Mouse (Mus musculus): Measurements from ENCODE around the gene Ndufa7. TPM values are rescaled to one million over a fixed set of nuclear protein-coding genes. Genes with fewer than 3 reads are reported as not detected.
A peak's percentile ranks its signal among the peaks of the same experiment; 100 is the strongest.

Ndufa7 gene
- polyA plus RNA-seq (2014; fragmentation: Nextera tagmentation; extraction: Ambion mirVana), result 471 and 592 TPM in 2 replicates

DNA sequence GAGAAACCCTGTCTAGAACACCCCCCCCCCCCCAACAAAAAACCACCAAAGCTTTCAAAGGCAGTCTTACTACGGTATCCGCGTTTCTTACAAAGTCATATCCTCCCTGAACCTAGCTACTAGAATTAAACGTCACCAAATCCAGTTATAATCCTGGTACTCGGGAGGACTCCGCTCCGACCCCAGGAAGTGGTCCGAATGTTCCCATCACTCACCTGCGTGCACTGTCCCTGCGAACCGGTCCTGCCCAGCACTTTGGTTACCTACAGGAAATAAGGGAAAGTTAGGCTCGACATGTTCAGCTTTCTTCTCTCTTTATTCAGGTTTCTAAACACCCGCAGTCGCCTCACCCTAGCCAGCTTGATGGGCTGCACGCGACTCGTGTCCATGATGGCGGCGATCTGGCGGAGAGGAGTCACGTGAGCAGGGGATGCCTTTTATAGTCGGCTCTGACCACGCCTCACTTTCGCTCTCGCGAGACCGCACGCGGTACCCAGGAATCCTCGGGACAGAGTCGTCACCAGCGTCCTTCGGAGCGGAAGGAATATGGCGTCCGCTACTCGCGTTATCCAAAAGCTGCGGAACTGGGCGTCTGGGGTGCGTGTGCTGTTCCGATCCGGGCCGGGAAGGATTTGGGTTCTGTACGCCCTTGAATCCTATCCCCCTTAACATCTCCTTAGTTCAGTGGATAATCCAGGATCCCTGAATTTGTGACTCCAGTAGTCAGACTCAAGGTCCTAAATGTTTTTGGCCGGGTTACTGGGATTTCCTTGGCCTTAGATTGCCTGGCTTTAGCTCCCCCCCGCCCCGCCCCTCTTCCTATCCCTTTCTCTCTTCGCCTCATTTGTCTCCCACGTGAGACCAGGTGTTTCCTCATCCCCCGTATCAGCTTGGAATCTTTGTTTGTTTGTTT lies at the start of gene Ndufa7, which contains the start of gene Rps28:
Gene Ndufa7 (plus strand): TSS at position 489 of the 913 bp plus-strand sequence.
Gene Rps28 (minus strand): TSS at position 479 of the 913 bp plus-strand sequence.
- H3K27ac ChIP-seq (ENCODE audit: low read length), result peak within 1 kb of the TSS; percentile 86; the same call in 1 of the 2 replicates
- no peaks in the 10 kb centered on the region for H3K9me3 ChIP-seq (ENCODE audit: control insufficient read depth, low read depth, low read length)
- under 1% methylated on average over 51 of the region's 51 CpGs for WGBS
- H3K4me2 ChIP-seq (replicated peaks; ENCODE audit: low read depth, low read length), result peak within 1 kb of the TSS; percentile 92
- peak within 1 kb of the TSS; percentile 85 for H3K9ac ChIP-seq (replicated peaks; ENCODE audit: low read depth, low read length)
- peak within 1 kb of the TSS; percentile 69 for H3K4me3 ChIP-seq (ENCODE audit: low read depth, low read length)
- H3K4me1 ChIP-seq (ENCODE audit: control insufficient read depth, insufficient read depth, low read length), result peaks cover 12% of the 10 kb centered on the region
- peaks cover 30% of the 10 kb centered on the region for H3K36me3 ChIP-seq (ENCODE audit: control insufficient read depth, insufficient read depth, low read length)
- no peaks in the 10 kb centered on the region for H3K27me3 ChIP-seq (ENCODE audit: control insufficient read depth, insufficient read depth, low read length)
- peak; percentile 94 for ATAC-seq (ENCODE audit: insufficient number of reproducible peaks, insufficient read depth, low FRiP score, low read depth)

- no peak for ATAC-seq (ENCODE audit: insufficient number of reproducible peaks, insufficient read depth, low FRiP score, low read depth)
- Histone ChIP-seq H3K4me3 (ENCODE audit: low read depth, low read length) (no peak overlapping the region), H3K4me2 (replicated peaks; ENCODE audit: low read depth, low read length) (no peak overlapping the region), H3K9ac (replicated peaks; ENCODE audit: low read depth, low read length) (no peak overlapping the region), H3K27ac (ENCODE audit: low read length) (no peak overlapping the region), H3K9me3 (ENCODE audit: control insufficient read depth, low read depth, low read length) (no peaks in the 10 kb centered on the region), H3K27me3 (ENCODE audit: control insufficient read depth, insufficient read depth, low read length) (no peaks in the 10 kb centered on the region), H3K36me3 (ENCODE audit: control insufficient read depth, insufficient read depth, low read length) (peaks cover 8% of the 10 kb centered on the region; the same call in 1 of the 2 replicates), H3K4me1 (ENCODE audit: control insufficient read depth, insufficient read depth, low read length) (peaks cover 8% of the 10 kb centered on the region)
- WGBS, result 87% methylated on average over 8 of the region's 8 CpGs
These were observed 49.7 kb upstream of the Ndufa7 start for GRCm38 (mm10) chr17:33774573-33775155.

- H3K4me3 ChIP-seq (ENCODE audit: low read depth, low read length), result no peak overlapping the region
- no peaks in the 10 kb centered on the region for H3K27me3 ChIP-seq (ENCODE audit: control insufficient read depth, insufficient read depth, low read length)
- 97% methylated on average over 4 of the region's 4 CpGs for WGBS
- H3K9me3 ChIP-seq (ENCODE audit: control insufficient read depth, low read depth, low read length), result no peaks in the 10 kb centered on the region
- peaks cover 8% of the 10 kb centered on the region; the same call in 1 of the 2 replicates for H3K36me3 ChIP-seq (ENCODE audit: control insufficient read depth, insufficient read depth, low read length)
- ATAC-seq (ENCODE audit: insufficient number of reproducible peaks, insufficient read depth, low FRiP score, low read depth), result no peak
- no peak overlapping the region for H3K4me2 ChIP-seq (replicated peaks; ENCODE audit: low read depth, low read length)
- H3K27ac ChIP-seq (ENCODE audit: low read length), result no peak overlapping the region
- H3K4me1 ChIP-seq (ENCODE audit: control insufficient read depth, insufficient read depth, low read length), result peaks cover 15% of the 10 kb centered on the region
- H3K9ac ChIP-seq (replicated peaks; ENCODE audit: low read depth, low read length), result no peak overlapping the region
These were observed 49.1 kb upstream of the Ndufa7 start for GRCm38 (mm10) chr17:33775287-33775686.

DNA sequence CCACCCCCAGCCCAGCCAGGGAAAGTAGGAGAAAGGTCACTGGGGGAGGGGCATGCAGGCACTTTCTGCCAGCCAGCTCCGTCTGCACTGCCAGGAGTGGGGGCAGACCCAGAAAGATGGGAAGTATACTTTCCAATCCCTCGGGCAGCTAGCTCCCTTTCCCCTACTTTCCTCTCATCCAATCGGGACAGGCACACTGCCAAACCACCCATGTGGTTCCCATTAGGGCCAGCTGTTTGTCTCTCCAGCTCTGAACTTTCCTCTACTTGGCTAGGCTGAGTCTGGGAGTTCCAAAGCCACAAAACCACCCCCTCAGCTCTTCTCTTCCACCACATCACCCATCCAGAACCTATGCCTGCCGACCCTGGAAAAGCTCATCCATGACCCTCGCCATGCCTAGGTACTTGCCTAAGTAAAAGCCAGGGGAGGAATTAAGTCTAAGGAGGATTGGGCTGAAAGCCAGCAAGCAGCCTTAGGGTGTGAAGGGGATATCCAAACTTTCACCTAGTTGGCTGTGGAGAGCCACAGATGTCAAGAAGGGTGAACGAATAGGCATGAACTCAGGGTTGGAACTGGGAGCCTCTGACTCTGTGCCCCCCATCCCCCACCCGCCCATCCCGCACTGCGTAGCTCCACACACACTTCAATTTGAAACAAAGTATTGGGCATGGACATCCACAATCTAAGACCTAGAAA lies 45.0 kb upstream of the Ndufa7 start:
- H3K4me3 ChIP-seq (ENCODE audit: low read depth, low read length), result peak overlapping the region; percentile 42; the same call in 1 of the 2 replicates
- peak overlapping the region; percentile 89 for H3K27ac ChIP-seq (ENCODE audit: low read length)
- peaks cover 38% of the 10 kb centered on the region for H3K4me1 ChIP-seq (ENCODE audit: control insufficient read depth, insufficient read depth, low read length)
- no peaks in the 10 kb centered on the region for H3K9me3 ChIP-seq (ENCODE audit: control insufficient read depth, low read depth, low read length)
- no peak overlapping the region for H3K9ac ChIP-seq (replicated peaks; ENCODE audit: low read depth, low read length)
- peak; percentile 75; the same call in 1 of the 2 replicates for ATAC-seq (ENCODE audit: insufficient number of reproducible peaks, insufficient read depth, low FRiP score, low read depth)
- no peaks in the 10 kb centered on the region for H3K27me3 ChIP-seq (ENCODE audit: control insufficient read depth, insufficient read depth, low read length)
- H3K36me3 ChIP-seq (ENCODE audit: control insufficient read depth, insufficient read depth, low read length), result peaks cover 8% of the 10 kb centered on the region; the same call in 1 of the 2 replicates
- peak overlapping the region; percentile 89 for H3K4me2 ChIP-seq (replicated peaks; ENCODE audit: low read depth, low read length)
- 29% methylated on average over 9 of the region's 9 CpGs for WGBS

DNA sequence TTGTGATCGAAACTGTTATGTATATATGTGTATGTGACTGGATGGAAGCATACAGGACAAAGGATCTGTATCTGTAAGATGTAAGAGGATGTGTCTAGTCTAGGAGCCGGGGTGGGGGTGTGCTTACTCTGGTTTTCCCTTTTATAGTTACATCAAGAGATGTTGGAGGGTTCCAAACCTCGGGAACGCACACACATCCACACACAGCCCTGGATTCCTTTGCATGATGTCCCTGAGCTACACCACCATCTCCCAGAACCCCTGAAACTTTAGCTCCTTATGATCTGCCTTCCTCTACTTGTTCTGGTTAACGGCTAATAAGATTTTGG lies 44.4 kb upstream of the Ndufa7 start:
- peak overlapping the region; percentile 89 for H3K27ac ChIP-seq (ENCODE audit: low read length)
- no peak overlapping the region for H3K9ac ChIP-seq (replicated peaks; ENCODE audit: low read depth, low read length)
- ATAC-seq (ENCODE audit: insufficient number of reproducible peaks, insufficient read depth, low FRiP score, low read depth), result no peak
- H3K27me3 ChIP-seq (ENCODE audit: control insufficient read depth, insufficient read depth, low read length), result no peaks in the 10 kb centered on the region
- peak overlapping the region; percentile 42 for H3K4me3 ChIP-seq (ENCODE audit: low read depth, low read length)
- peaks cover 8% of the 10 kb centered on the region; the same call in 1 of the 2 replicates for H3K36me3 ChIP-seq (ENCODE audit: control insufficient read depth, insufficient read depth, low read length)
- WGBS, result 73% methylated on average over 5 of the region's 5 CpGs
- H3K4me1 ChIP-seq (ENCODE audit: control insufficient read depth, insufficient read depth, low read length), result peaks cover 38% of the 10 kb centered on the region
- H3K9me3 ChIP-seq (ENCODE audit: control insufficient read depth, low read depth, low read length), result no peaks in the 10 kb centered on the region
- H3K4me2 ChIP-seq (replicated peaks; ENCODE audit: low read depth, low read length), result peak overlapping the region; percentile 89

DNA sequence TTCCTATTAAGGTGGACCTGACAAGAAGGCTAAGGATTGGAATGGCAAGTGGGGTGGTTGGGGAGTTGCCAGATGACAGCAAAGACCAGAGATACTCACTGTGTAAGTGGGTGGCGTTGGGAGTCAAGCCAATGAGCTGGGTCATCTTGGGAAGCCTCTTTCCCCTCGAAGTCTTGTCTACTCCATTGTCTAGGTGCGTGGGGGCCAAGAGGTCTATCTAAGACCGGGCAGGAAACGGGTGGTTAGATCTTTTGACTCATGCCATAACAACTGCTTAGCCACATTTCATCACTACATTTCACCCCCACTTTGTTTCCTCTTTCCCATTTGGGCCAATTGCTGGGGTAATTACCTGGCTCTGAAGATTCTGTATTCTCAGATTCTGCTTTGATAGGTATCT lies 43.9 kb upstream of the Ndufa7 start:
- Histone ChIP-seq H3K9ac (replicated peaks; ENCODE audit: low read depth, low read length) (no peak overlapping the region; the same call in 1 of the 2 replicates), H3K4me3 (ENCODE audit: low read depth, low read length) (peak overlapping the region; percentile 42), H3K27me3 (ENCODE audit: control insufficient read depth, insufficient read depth, low read length) (no peaks in the 10 kb centered on the region), H3K27ac (ENCODE audit: low read length) (peak overlapping the region; percentile 89; the same call in 1 of the 2 replicates), H3K4me2 (replicated peaks; ENCODE audit: low read depth, low read length) (peak overlapping the region; percentile 89), H3K4me1 (ENCODE audit: control insufficient read depth, insufficient read depth, low read length) (peaks cover 38% of the 10 kb centered on the region), H3K9me3 (ENCODE audit: control insufficient read depth, low read depth, low read length) (no peaks in the 10 kb centered on the region), H3K36me3 (ENCODE audit: control insufficient read depth, insufficient read depth, low read length) (peaks cover 8% of the 10 kb centered on the region; the same call in 1 of the 2 replicates)
- no peak for ATAC-seq (ENCODE audit: insufficient number of reproducible peaks, insufficient read depth, low FRiP score, low read depth)
- WGBS, result 80% methylated on average over 5 of the region's 5 CpGs

DNA sequence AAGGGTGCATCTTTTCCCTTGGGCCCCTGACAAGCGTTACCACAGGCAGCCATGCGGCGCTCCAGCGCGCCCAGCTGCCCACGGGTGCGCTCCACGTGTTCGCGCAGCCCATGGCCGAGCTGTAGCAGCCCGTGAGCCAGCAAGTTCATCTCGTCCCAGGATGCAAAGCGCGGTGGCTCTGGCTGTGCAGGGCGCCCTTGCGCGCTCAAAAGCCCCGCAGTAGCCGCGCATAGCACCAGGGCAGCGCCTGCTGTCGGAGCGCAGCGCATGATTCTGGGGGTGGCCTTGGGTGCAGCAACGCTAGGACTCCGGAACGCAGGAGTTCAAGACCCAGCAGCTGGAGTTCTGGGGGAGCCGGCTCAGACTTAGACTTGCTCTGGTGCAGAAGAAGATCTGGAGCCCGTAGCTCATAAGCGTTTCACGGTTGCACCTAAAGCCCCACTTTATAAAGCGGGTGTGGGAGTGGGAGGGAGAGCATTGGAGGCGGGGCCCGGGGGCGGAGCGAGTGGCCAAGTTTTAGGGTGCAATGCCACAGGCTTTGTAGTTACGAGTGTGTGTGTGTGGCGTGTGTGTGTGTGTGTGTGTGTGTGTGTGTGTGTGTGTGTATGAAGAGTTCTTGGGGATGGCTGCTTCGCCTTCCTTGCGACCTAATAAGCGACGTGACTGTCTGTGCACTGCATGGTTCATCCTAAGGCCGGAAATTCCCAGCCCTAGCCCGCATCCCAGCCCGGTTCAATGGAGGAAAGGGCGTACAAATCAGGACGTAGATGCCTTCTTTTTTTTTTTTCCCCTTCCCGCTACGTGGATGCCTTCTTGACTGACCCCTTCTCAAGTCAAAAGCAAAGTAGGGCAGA lies 43.0 kb upstream of the Ndufa7 start, which contains the start of gene Angptl4:
Gene Angptl4 (minus strand): TSS at position 707 of the 854 bp plus-strand sequence.
- ATAC-seq (ENCODE audit: insufficient number of reproducible peaks, insufficient read depth, low FRiP score, low read depth), result peak; percentile 61
- H3K4me2 ChIP-seq (replicated peaks; ENCODE audit: low read depth, low read length), result peak within 1 kb of the TSS; percentile 89
- H3K9ac ChIP-seq (replicated peaks; ENCODE audit: low read depth, low read length), result peak within 1 kb of the TSS; percentile 48; the same call in 1 of the 2 replicates
- H3K4me3 ChIP-seq (ENCODE audit: low read depth, low read length), result peak within 1 kb of the TSS; percentile 42
- no peaks in the 10 kb centered on the region for H3K27me3 ChIP-seq (ENCODE audit: control insufficient read depth, insufficient read depth, low read length)
- H3K36me3 ChIP-seq (ENCODE audit: control insufficient read depth, insufficient read depth, low read length), result peaks cover 8% of the 10 kb centered on the region; the same call in 1 of the 2 replicates
- peaks cover 38% of the 10 kb centered on the region for H3K4me1 ChIP-seq (ENCODE audit: control insufficient read depth, insufficient read depth, low read length)
- peak within 1 kb of the TSS; percentile 89 for H3K27ac ChIP-seq (ENCODE audit: low read length)
- no peaks in the 10 kb centered on the region for H3K9me3 ChIP-seq (ENCODE audit: control insufficient read depth, low read depth, low read length)
- WGBS, result 2% methylated on average over 50 of the region's 50 CpGs

All from stomach, embryonic 14.5 days (tissue).